Mouse (Mus musculus) heart, adult 2 months (tissue): ENCODE measurements around the gene Gzmk.

ENCODE experiments used
- CTCF ChIP-seq: fragments of 200-600 bp; IDR thresholded peaks from 2 replicates; pipeline ENCODE4 v1.8.1; 2022; ENCODE audit warnings: antibody characterized with exemption, mild to moderate bottlenecking, moderate library complexity
- POLR2A ChIP-seq: fragments of 200-500 bp; IDR thresholded peaks from 2 replicates; pipeline ENCODE4 v1.6.1; 2011; ENCODE audit warnings: mild to moderate bottlenecking, low read depth, low read length, control low read depth; ENCODE audit not compliant: insufficient read depth

DNA sequence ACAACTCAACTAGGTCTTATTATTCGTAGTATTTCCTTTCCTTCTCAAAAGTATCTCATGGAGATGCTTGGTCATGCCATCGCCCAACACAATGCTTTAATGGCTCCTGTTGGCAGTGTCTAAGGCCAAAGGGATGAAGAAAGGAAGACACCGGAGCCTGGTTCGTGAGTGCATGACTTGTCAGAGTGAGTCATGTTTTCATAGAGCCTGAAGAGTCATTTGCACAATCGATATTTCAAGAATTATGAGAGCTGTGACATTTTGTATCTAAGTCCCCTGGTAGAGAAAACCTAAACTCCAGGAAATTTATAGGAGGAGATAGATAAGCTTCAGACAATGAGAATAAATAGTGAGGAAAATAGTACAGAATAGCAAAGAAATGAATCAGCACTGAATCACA, 33.5 kb upstream of the Gzmk start:
- no peak for TF ChIP-seq CTCF
- no peak for TF ChIP-seq POLR2A
